Mouse (Mus musculus) cerebellum, adult 11 months (tissue): ENCODE measurements around the gene Tigd3.
"Not testable (repeated sequence)": the region's sequence is repeated elsewhere in the genome, so short reads cannot be mapped to it uniquely, and the experiment has no call there.

Experiments
- DNase-seq: peaks from one replicate; pipeline ENCODE4 v3.0.0; 2022

Tigd3 gene

GRCm38 (mm10) chr19:5921715-5922114 is 27.8 kb upstream of the Tigd3 start:
- DNase-seq: no peak

GRCm38 (mm10) chr19:5913007-5913719 is 19.2 kb upstream of the Tigd3 start, which contains the start of gene Dpf2:
Gene Dpf2 (minus strand): TSS chr19:5913010.
- DNase-seq: no peak

- peak; percentile 99 for DNase-seq
These were observed 18.4 kb upstream of the Tigd3 start for GRCm38 (mm10) chr19:5912103-5913006.

GRCm38 (mm10) chr19:5911430-5912102 is 17.6 kb upstream of the Tigd3 start:
- DNase-seq: no peak

GRCm38 (mm10) chr19:5910221-5910620 is 16.3 kb upstream of the Tigd3 start:
- DNase-seq: no peak

- DNase-seq: no peak
These were observed 13.3 kb upstream of the Tigd3 start for GRCm38 (mm10) chr19:5907275-5907674.

GRCm38 (mm10) chr19:5893282-5894001 is 507 bp downstream of the Tigd3 start:
- no peak for DNase-seq

- DNase-seq: no peak
These were observed 1.2 kb downstream of the Tigd3 start for GRCm38 (mm10) chr19:5892735-5893134.

- no peak for DNase-seq
These were observed 1.7 kb downstream of the Tigd3 start for GRCm38 (mm10) chr19:5892262-5892661.

- DNase-seq: no peak
These were observed 2.3 kb downstream of the Tigd3 start for GRCm38 (mm10) chr19:5891521-5892258.

GRCm38 (mm10) chr19:5889211-5889610 is 4.7 kb downstream of the Tigd3 start:
- DNase-seq: no peak

- DNase-seq: no peak
These were observed 6.6 kb downstream of the Tigd3 start for GRCm38 (mm10) chr19:5887234-5887815.

- no peak for DNase-seq
These were observed 8.1 kb downstream of the Tigd3 start for GRCm38 (mm10) chr19:5885838-5886237.

- no peak for DNase-seq
These were observed 10.0 kb downstream of the Tigd3 start for GRCm38 (mm10) chr19:5883935-5884334.

- not testable (repeated sequence) for DNase-seq
These were observed 11.9 kb downstream of the Tigd3 start for GRCm38 (mm10) chr19:5882079-5882478.

GRCm38 (mm10) chr19:5881155-5881554 is 12.8 kb downstream of the Tigd3 start:
- DNase-seq: no peak

GRCm38 (mm10) chr19:5879735-5880134 is 14.2 kb downstream of the Tigd3 start:
- DNase-seq: no peak

- DNase-seq: no peak
These were observed 15.0 kb downstream of the Tigd3 start for GRCm38 (mm10) chr19:5878916-5879315.

- no peak for DNase-seq
These were observed 15.6 kb downstream of the Tigd3 start for GRCm38 (mm10) chr19:5878362-5878722.

GRCm38 (mm10) chr19:5877618-5878361 is 16.2 kb downstream of the Tigd3 start, which contains the start of gene Slc25a45:
Gene Slc25a45 (plus strand): TSS chr19:5877808.
- DNase-seq: peak; percentile 62

- peak; percentile 92 for DNase-seq
These were observed 18.9 kb downstream of the Tigd3 start, which contains the start of gene Frmd8 for GRCm38 (mm10) chr19:5874969-5875480. Gene Frmd8 (minus strand): TSS chr19:5875274.
